Mouse (Mus musculus): ENCODE measurements at regions not wholly inside any gene's neighbourhood (a gene's known extent, or its start where the extent isn't known, plus 50 kb on each side); places are given as distances from the start of the nearest gene placed in this dataset.

DNA sequence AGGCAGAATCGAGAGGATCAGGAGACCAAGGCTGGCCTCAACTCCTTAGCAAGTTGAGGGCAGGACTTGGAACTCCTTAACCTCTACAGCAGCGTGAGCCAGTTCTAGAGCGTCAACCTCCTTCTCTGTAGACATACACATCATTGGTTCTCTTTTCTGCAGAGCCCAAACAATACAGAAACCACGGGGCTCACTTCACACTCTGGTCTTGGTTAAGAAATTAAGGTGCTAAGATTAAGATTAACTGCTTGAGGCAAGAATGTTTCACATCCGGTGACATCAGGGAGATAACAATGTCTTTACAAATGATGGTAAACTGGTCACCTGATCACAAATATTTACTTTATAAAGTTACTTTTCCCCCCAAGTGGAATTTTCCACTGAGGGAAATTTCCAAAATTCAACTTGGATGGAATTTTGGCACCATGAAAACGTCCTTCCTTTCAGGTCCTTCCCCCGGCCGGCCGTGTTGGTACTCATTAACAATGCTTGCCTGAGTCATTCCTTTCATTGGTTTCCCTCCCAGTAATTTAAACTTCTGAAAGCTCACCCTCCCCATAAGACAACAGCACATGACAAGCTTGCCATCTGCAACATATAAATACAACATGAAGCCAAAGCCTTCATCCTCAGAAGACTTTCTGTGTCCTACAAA is 77.3 kb upstream of the Kdm7a start:
- TF ChIP-seq EP300 (IDR thresholded peaks at IDR 0.05; ENCODE audit: low read depth) (no peak), CTCF (IDR thresholded peaks at IDR 0.05; ENCODE audit: low read depth) (no peak)
- ATAC-seq (ENCODE audit: insufficient read depth) (no peak), DNase-seq (ENCODE audit: low read depth in 3 of 3, low spot score in 3 of 3) (no peak)
- H3K27ac ChIP-seq = no peak overlapping the region
- no peaks in the 10 kb centered on the region for H3K36me3 ChIP-seq (replicated peaks; ENCODE audit: control insufficient read depth, insufficient read depth, low read depth)
- WGBS (ENCODE audit: insufficient replicate concordance) = 60% methylated on average over 9 of the region's 9 CpGs
- H3K4me3 ChIP-seq (ENCODE audit: insufficient read depth in 1 of 2, low read depth in 2 of 2, low read length in 2 of 2) = no peak overlapping the region
- peaks cover 0 to 3% of the 10 kb centered on the region in 2 experiments; a peak in 1 of 4 replicates for H3K4me1 ChIP-seq (replicated peaks; ENCODE audit: control insufficient read depth in 2 of 2, insufficient read depth in 2 of 2, low read length in 1 of 2)
- H3K9ac ChIP-seq (replicated peaks) = no peak overlapping the region
- H3K27me3 ChIP-seq (ENCODE audit: control insufficient read depth, insufficient read depth, low read length) = no peaks in the 10 kb centered on the region
- H3K9me3 ChIP-seq (ENCODE audit: control insufficient read depth, low read length) = no peaks in the 10 kb centered on the region
- no peak overlapping the region for H3K4me2 ChIP-seq (ENCODE audit: low read depth)

DNA sequence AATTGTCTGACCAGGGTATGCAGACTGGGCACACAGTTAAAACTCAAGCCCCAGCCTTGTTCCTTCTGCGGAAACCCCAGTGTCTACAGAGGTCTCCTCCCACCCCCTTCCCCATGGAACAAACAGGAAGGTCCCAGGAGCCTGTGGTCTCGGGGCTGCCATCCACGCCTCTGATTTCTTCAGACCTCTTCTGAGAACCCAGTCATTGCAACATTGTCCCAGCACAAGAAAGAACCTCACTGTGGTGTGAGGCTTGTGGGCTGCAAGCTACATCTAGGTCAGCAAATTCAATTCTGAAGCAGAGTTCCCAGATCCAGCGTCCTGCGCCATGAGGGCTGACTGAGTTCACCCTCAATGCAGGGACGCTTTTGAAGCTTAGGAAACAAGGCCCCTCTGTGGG is 71.7 kb upstream of the Kdm7a start:
- no peak overlapping the region for H3K27ac ChIP-seq
- no peak overlapping the region for H3K9ac ChIP-seq (replicated peaks)
- no peaks in the 10 kb centered on the region for H3K27me3 ChIP-seq (ENCODE audit: control insufficient read depth, insufficient read depth, low read length)
- H3K9me3 ChIP-seq (ENCODE audit: control insufficient read depth, low read length) = no peaks in the 10 kb centered on the region
- ATAC-seq (ENCODE audit: insufficient read depth) (no peak), DNase-seq (ENCODE audit: low read depth in 3 of 3, low spot score in 3 of 3) (no peak)
- H3K36me3 ChIP-seq (replicated peaks; ENCODE audit: control insufficient read depth, insufficient read depth, low read depth) = no peaks in the 10 kb centered on the region
- TF ChIP-seq CTCF (IDR thresholded peaks at IDR 0.05; ENCODE audit: low read depth) = no peak
- no peak for TF ChIP-seq EP300 (IDR thresholded peaks at IDR 0.05; ENCODE audit: low read depth)
- no peak overlapping the region for H3K4me2 ChIP-seq (ENCODE audit: low read depth)
- 46% methylated on average over 6 of the region's 6 CpGs for WGBS (ENCODE audit: insufficient replicate concordance)
- no peak overlapping the region for H3K4me3 ChIP-seq (ENCODE audit: insufficient read depth in 1 of 2, low read depth in 2 of 2, low read length in 2 of 2)
- no peaks in the 10 kb centered on the region for H3K4me1 ChIP-seq (replicated peaks; ENCODE audit: control insufficient read depth in 2 of 2, insufficient read depth in 2 of 2, low read length in 1 of 2)

DNA sequence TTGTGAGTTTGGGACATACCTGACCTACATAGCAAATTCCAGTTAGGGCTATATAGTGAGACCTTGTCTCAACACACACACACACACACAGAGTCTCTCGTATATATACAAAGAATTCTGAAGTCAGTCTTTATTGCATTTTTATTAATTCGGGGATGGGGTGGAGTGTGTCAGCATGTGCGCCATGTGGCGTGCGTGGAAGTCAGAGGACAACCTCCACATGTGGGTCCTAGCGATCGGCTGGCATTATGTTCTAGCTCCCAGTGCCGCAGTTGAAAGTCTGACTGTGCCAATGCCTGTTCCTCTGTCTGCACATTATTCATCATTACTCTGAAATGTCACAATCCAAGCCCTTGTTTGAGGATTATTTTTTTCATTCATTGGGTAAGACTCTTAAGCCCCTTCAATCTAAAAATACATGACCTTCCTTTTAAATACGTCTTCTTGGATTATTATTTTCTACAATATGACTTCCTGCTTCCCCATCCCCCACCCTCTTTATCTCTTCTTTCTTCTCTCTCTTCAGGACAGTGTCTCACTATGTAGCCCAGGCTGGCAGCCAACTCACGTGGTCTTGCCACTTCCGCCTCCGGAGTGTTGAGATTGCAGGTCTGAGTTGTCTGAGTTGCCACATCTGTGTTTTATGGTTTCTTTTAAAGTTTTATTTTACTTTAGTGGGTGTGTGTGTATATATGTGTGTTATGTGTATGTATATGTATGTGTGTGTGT is 68.3 kb upstream of the Kdm7a start:
- H3K4me1 ChIP-seq (replicated peaks; ENCODE audit: control insufficient read depth in 2 of 2, insufficient read depth in 2 of 2, low read length in 1 of 2) = no peaks in the 10 kb centered on the region
- H3K9me3 ChIP-seq (ENCODE audit: control insufficient read depth, low read length) = no peaks in the 10 kb centered on the region
- H3K4me3 ChIP-seq (ENCODE audit: insufficient read depth in 1 of 2, low read depth in 2 of 2, low read length in 2 of 2) = no peak overlapping the region
- TF ChIP-seq EP300 (IDR thresholded peaks at IDR 0.05; ENCODE audit: low read depth) = no peak
- no peak for TF ChIP-seq CTCF (IDR thresholded peaks at IDR 0.05; ENCODE audit: low read depth)
- ATAC-seq (ENCODE audit: insufficient read depth) (no peak), DNase-seq (ENCODE audit: low read depth in 3 of 3, low spot score in 3 of 3) (no peak)
- no peaks in the 10 kb centered on the region for H3K36me3 ChIP-seq (replicated peaks; ENCODE audit: control insufficient read depth, insufficient read depth, low read depth)
- H3K27me3 ChIP-seq (ENCODE audit: control insufficient read depth, insufficient read depth, low read length) = no peaks in the 10 kb centered on the region
- H3K27ac ChIP-seq = no peak overlapping the region
- WGBS (ENCODE audit: insufficient replicate concordance) = 67% methylated on average over 12 of the region's 12 CpGs
- H3K9ac ChIP-seq (replicated peaks) = no peak overlapping the region
- H3K4me2 ChIP-seq (ENCODE audit: low read depth) = no peak overlapping the region

DNA sequence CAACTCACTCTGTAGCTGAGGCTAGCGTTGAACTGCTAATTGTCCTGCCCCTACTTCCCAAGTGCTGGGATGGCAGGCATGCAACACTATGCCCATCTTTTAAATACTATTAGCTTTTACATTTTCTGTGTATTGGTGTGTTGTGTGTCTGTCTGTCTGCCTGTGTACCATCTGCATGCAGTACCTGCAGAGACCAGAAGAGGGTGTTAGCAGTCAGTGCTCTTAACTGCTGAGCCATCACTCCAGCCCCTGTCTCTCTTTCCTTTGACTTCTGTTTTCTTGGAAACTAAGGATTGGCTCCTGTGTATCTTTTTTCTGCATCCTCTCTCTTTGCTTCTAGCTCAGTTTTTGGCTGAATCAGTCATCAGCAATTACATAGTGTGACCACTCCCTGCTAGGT is 66.8 kb upstream of the Kdm7a start:
- H3K4me1 ChIP-seq (replicated peaks; ENCODE audit: control insufficient read depth in 2 of 2, insufficient read depth in 2 of 2, low read length in 1 of 2) = no peaks in the 10 kb centered on the region; a peak in 1 of 4 replicates
- DNase-seq (ENCODE audit: low read depth in 3 of 3, low spot score in 3 of 3) = no peak
- no peak overlapping the region for H3K4me3 ChIP-seq (ENCODE audit: insufficient read depth in 1 of 2, low read depth in 2 of 2, low read length in 2 of 2)
- WGBS (ENCODE audit: insufficient replicate concordance) = 69% methylated on average over 1 of the region's 1 CpGs
- H3K9ac ChIP-seq (replicated peaks) = no peak overlapping the region
- no peaks in the 10 kb centered on the region for H3K9me3 ChIP-seq (ENCODE audit: control insufficient read depth, low read length)
- H3K4me2 ChIP-seq (ENCODE audit: low read depth) = no peak overlapping the region
- no peaks in the 10 kb centered on the region for H3K27me3 ChIP-seq (ENCODE audit: control insufficient read depth, insufficient read depth, low read length)
- TF ChIP-seq CTCF (IDR thresholded peaks at IDR 0.05; ENCODE audit: low read depth) (peak; percentile 46), EP300 (IDR thresholded peaks at IDR 0.05; ENCODE audit: low read depth) (no peak)
- ATAC-seq (ENCODE audit: insufficient read depth) = no peak
- no peaks in the 10 kb centered on the region for H3K36me3 ChIP-seq (replicated peaks; ENCODE audit: control insufficient read depth, insufficient read depth, low read depth)
- H3K27ac ChIP-seq = no peak overlapping the region

DNA sequence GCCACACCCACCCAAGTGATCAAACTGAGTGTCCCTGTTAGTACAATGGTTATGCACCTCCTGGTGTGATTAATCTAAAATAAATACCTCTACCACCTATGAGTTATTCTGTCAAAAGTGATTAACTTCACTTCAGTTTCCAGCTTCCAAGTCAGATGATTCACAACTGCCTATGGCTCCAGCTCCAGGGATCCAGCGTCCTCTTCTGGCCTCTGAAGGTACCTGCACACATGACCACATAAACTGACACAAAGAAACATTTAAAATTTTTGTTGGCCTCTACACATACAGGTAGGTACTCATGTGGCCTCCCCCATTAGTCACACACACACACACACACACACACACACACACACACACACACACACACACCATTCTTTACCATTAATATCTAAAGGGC is 63.9 kb upstream of the Kdm7a start:
- no peak overlapping the region for H3K4me3 ChIP-seq (ENCODE audit: insufficient read depth in 1 of 2, low read depth in 2 of 2, low read length in 2 of 2)
- TF ChIP-seq EP300 (IDR thresholded peaks at IDR 0.05; ENCODE audit: low read depth) (no peak), CTCF (IDR thresholded peaks at IDR 0.05; ENCODE audit: low read depth) (0 out of 2 replicates have a peak, but pooled peaks have one; percentile 16)
- no peak overlapping the region for H3K27ac ChIP-seq
- no peaks in the 10 kb centered on the region for H3K9me3 ChIP-seq (ENCODE audit: control insufficient read depth, low read length)
- H3K36me3 ChIP-seq (replicated peaks; ENCODE audit: control insufficient read depth, insufficient read depth, low read depth) = no peaks in the 10 kb centered on the region
- WGBS (ENCODE audit: insufficient replicate concordance) = 68% methylated on average over 1 of the region's 1 CpGs
- no peaks in the 10 kb centered on the region; a peak in 1 of 4 replicates for H3K4me1 ChIP-seq (replicated peaks; ENCODE audit: control insufficient read depth in 2 of 2, insufficient read depth in 2 of 2, low read length in 1 of 2)
- ATAC-seq (ENCODE audit: insufficient read depth) (no peak), DNase-seq (ENCODE audit: low read depth in 3 of 3, low spot score in 3 of 3) (no peak)
- H3K27me3 ChIP-seq (ENCODE audit: control insufficient read depth, insufficient read depth, low read length) = no peaks in the 10 kb centered on the region
- no peak overlapping the region for H3K9ac ChIP-seq (replicated peaks)
- H3K4me2 ChIP-seq (ENCODE audit: low read depth) = no peak overlapping the region

Data from liver, embryonic 14.5 days (tissue).